Mouse (Mus musculus) forebrain, embryonic 11.5 days (tissue): ENCODE measurements at regions not wholly inside any gene's neighbourhood (a gene's known extent, or its start where the extent isn't known, plus 50 kb on each side); places are given as distances from the start of the nearest gene placed in this dataset.

Source experiments
- ATAC-seq: fragments of 200-750 bp; cut with Nextera tagmentation; replicated peaks from 2 replicates; pipeline ENCODE4 v1.8.0; 2017; ENCODE audit warnings: moderate TSS enrichment; ENCODE audit not compliant: low FRiP score
- DNase-seq: peaks from one replicate; pipeline ENCODE4 v3.0.0-alpha.2; 2017; ENCODE audit warnings: low spot score
- H3K27ac ChIP-seq: fragments of 300-500 bp; sonication (generic); 2 replicates; pipeline ENCODE4 v1.5.1; 2014; ENCODE audit warnings: low read depth, low read length
- H3K27me3 ChIP-seq: fragments of 300-500 bp; sonication (generic); 2 replicates; pipeline ENCODE4 v1.6.1; 2014; ENCODE audit warnings: mild to moderate bottlenecking, low read length, mixed read lengths; ENCODE audit not compliant: control insufficient read depth, insufficient read depth
- H3K36me3 ChIP-seq: fragments of 300-500 bp; sonication (generic); 2 replicates; pipeline ENCODE4 v1.6.1; 2014; ENCODE audit warnings: mild to moderate bottlenecking, low read length, moderate library complexity, mixed read lengths; ENCODE audit not compliant: control insufficient read depth, insufficient read depth
- H3K4me1 ChIP-seq: fragments of 300-500 bp; sonication (generic); replicated peaks from 2 replicates; pipeline ENCODE4 v1.6.1; 2014; ENCODE audit warnings: low read length, mixed read lengths; ENCODE audit not compliant: control insufficient read depth, insufficient read depth
- H3K4me2 ChIP-seq: fragments of 300-500 bp; sonication (generic); 2 replicates; pipeline ENCODE4 v1.6.1; 2014; ENCODE audit warnings: low read depth, mild to moderate bottlenecking, low read length, moderate library complexity, mixed read lengths; ENCODE audit not compliant: severe bottlenecking
- H3K4me3 ChIP-seq: fragments of 300-500 bp; sonication (generic); 2 replicates; pipeline ENCODE4 v1.5.1; 2014; ENCODE audit warnings: low read depth, low read length
- H3K9ac ChIP-seq: fragments of 300-500 bp; sonication (generic); 2 replicates; pipeline ENCODE4 v1.6.1; 2014; ENCODE audit warnings: low read length
- H3K9me3 ChIP-seq: fragments of 300-500 bp; sonication (generic); 2 replicates; pipeline ENCODE4 v1.6.1; 2016; ENCODE audit warnings: low read length, mixed read lengths; ENCODE audit not compliant: control insufficient read depth
- WGBS: fragments of 180-500 bp; shearing (Covaris S2); extraction: QIAGEN DNeasy Blood & Tissue Kit; methylation state at CpG from one replicate; pipeline ENCODE4 v1.1.7; 2014; 5-methylcytosine and 5-hydroxymethylcytosine counted together

DNA sequence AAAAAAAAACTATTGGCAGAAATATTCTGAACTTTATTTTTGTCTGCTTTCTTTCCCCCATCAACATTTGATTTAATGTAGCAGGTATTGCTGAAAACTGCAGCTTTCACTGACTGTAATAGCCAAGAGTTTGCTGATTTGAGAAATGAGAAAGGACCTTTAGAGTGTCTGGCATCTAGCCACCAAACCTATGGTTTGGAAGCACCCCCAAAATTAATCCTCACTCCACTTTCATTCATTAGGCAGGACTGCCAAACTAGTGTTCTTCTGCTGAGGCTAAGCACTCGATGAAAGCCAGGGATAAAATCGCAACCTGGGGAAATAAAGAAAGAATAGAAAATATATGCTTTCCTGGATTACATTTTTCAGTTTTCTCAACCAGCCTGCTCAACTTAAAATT is 320.4 kb downstream of the Atp6ap1l start:
- ATAC-seq (no peak), DNase-seq (no peak)
- Histone ChIP-seq H3K27me3 (no peaks in the 10 kb centered on the region), H3K27ac (no peak overlapping the region), H3K9ac (no peak overlapping the region), H3K4me2 (no peak overlapping the region), H3K4me1 (no peaks in the 10 kb centered on the region), H3K36me3 (no peaks in the 10 kb centered on the region), H3K4me3 (no peak overlapping the region), H3K9me3 (no peaks in the 10 kb centered on the region)
- 97% methylated on average over 2 of the region's 2 CpGs for WGBS

DNA sequence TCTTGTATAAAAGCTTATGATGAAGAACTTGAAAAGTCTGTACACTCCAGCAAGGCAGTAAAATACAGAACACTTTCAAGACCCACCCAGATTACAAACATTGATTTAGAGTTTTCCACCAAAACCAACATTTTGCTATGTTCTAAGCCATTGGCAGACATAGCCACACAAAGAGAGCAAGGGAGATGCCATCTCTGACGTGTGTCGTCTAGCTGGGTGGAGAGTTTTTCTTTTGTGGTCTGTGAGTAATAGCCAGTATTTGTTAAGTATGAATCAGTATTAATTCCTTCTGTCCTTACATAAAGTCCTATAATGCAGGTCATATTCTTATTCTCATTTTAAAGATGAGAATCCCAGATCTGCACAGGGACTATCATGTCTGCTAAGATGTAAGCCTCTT is 329.8 kb downstream of the Atp6ap1l start:
- Histone ChIP-seq H3K27me3 (no peaks in the 10 kb centered on the region), H3K4me1 (no peaks in the 10 kb centered on the region), H3K36me3 (no peaks in the 10 kb centered on the region), H3K4me2 (no peak overlapping the region), H3K4me3 (no peak overlapping the region), H3K9me3 (no peaks in the 10 kb centered on the region), H3K27ac (no peak overlapping the region), H3K9ac (no peak overlapping the region)
- no peak for ATAC-seq
- no peak for DNase-seq
- 91% methylated on average over 2 of the region's 2 CpGs for WGBS

DNA sequence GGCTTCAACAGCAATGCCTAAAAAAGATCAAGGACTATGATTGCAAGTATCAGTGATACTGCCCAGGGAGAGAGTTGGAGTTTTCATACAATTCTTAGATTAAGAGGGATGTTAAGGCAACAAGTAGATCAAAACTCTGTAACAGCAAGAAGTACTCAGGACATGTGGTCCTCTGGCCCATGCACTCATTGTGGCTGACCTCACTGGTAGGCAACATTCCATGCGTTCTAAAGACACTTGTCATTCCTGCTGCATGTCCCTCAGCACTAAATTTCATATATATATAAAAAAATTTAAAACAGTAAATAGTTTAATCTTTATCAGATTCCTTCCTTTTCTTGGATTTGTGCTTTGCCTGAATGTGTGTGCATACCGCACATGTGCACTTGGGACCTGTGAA is 332.6 kb downstream of the Atp6ap1l start:
- DNase-seq (no peak), ATAC-seq (no peak)
- Histone ChIP-seq H3K9me3 (no peaks in the 10 kb centered on the region), H3K36me3 (no peaks in the 10 kb centered on the region), H3K27me3 (no peaks in the 10 kb centered on the region), H3K4me2 (no peak overlapping the region), H3K4me3 (no peak overlapping the region), H3K9ac (no peak overlapping the region), H3K27ac (no peak overlapping the region), H3K4me1 (no peaks in the 10 kb centered on the region)
- WGBS: 98% methylated on average over 2 of the region's 2 CpGs

DNA sequence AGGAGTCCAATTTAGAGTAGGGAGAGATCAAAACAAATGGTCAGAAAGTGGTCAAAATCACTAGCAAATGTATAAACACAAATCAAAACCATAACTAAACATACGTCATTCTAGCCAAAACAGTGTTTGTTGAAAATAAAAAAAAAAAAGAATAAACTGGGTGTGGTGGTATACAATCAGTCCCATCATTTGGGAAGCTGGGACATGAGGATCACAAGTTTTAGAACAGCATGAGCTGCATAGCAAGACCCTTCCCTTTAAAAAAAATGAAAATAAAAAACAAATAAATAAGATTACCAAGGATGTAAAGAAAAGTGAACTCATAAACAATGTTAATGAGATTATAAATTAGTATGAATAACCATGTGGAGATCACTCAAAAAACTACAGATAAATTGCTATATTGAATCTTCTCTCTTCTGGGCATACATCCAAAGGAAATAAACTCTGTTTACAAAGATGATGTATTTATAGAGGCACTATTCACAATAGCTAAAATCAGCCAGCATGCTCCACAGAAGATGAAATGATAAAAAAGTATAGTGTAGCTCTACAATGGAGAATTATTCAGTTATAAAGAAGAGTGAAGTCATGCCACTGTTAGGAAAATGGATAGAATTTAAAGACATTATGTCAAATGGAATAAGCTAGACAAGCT is 341.8 kb downstream of the Atp6ap1l start:
- no peak overlapping the region for H3K27ac ChIP-seq
- ATAC-seq (no peak), DNase-seq (no peak)
- no peaks in the 10 kb centered on the region for H3K27me3 ChIP-seq
- H3K9ac ChIP-seq: no peak overlapping the region
- H3K4me2 ChIP-seq: no peak overlapping the region
- 98% methylated on average over 1 of the region's 1 CpGs for WGBS
- H3K9me3 ChIP-seq: no peaks in the 10 kb centered on the region
- no peak overlapping the region for H3K4me3 ChIP-seq
- H3K4me1 ChIP-seq: no peaks in the 10 kb centered on the region
- no peaks in the 10 kb centered on the region for H3K36me3 ChIP-seq

DNA sequence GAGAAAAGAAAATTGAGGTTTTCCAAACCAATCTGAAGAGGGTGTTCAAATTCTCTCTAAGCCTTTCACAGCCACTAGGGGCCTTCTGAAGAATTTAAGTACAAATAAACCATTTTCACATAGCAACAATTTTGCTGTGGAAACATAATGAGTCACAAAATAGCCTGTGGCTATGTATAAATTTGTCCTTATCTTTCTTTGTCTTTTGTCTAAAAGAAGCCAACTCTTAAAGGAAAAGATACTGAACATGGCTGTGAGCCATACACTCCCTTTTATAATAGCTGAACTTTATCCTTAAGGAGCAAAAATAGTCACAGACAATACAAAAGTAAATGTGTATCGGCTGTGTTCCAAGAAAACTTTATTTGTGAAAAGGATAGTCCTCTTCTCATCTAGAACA is 345.1 kb downstream of the Atp6ap1l start:
- no peaks in the 10 kb centered on the region for H3K27me3 ChIP-seq
- H3K9ac ChIP-seq: no peak overlapping the region
- no peak for DNase-seq
- H3K27ac ChIP-seq: no peak overlapping the region
- H3K36me3 ChIP-seq: no peaks in the 10 kb centered on the region
- ATAC-seq: no peak
- H3K4me2 ChIP-seq: no peak overlapping the region
- H3K9me3 ChIP-seq: no peaks in the 10 kb centered on the region
- no peak overlapping the region for H3K4me3 ChIP-seq
- 83% methylated on average over 1 of the region's 1 CpGs for WGBS
- H3K4me1 ChIP-seq: no peaks in the 10 kb centered on the region

DNA sequence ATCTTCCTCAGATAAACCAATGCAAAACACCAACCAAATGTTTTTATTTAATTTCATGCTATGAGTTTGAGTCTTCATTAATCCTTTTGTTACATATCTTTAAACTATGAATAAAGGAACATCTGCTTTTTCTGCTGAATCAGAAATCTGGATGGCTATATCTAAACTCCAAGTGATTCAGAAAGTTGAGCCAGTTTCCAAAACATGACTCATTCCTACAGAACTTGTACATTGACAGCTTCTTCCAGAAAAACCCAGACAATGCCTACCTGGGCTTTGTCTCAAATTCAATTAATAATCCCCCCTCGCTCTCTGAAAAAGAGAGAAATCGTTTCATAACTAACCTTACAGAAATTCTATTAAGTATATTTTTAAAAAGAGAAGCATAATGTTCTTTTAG is 345.7 kb downstream of the Atp6ap1l start:
- DNase-seq: no peak
- 86% methylated on average over 2 of the region's 2 CpGs for WGBS
- no peak overlapping the region for H3K4me2 ChIP-seq
- ATAC-seq: no peak
- H3K27ac ChIP-seq: no peak overlapping the region
- no peaks in the 10 kb centered on the region for H3K9me3 ChIP-seq
- H3K9ac ChIP-seq: no peak overlapping the region
- H3K36me3 ChIP-seq: no peaks in the 10 kb centered on the region
- H3K4me3 ChIP-seq: no peak overlapping the region
- H3K4me1 ChIP-seq: no peaks in the 10 kb centered on the region
- H3K27me3 ChIP-seq: no peaks in the 10 kb centered on the region

DNA sequence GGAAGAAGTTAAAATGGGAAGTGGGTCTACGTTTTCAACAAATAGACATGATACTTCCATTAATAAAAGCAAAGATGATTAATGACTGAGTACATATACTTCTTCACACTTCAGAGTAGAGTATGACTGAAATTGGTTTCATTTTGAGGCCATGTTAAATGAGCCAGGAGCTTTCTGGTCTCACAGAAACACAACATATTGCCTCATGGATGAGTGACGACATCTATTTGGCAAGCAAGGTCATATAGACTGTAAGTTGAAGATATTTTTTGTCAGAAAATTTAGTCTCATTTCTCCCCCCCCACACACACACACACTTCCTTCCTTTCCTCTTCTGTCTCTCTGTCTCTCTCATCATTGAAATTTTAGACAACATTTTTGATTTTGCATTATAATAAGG is 354.0 kb downstream of the Atp6ap1l start:
- DNase-seq: no peak
- Histone ChIP-seq H3K9me3 (no peaks in the 10 kb centered on the region), H3K27me3 (no peaks in the 10 kb centered on the region), H3K4me3 (no peak overlapping the region), H3K27ac (no peak overlapping the region), H3K4me2 (no peak overlapping the region), H3K36me3 (no peaks in the 10 kb centered on the region), H3K9ac (no peak overlapping the region), H3K4me1 (no peaks in the 10 kb centered on the region)
- ATAC-seq: no peak
- 90% methylated on average over 2 of the region's 2 CpGs for WGBS

DNA sequence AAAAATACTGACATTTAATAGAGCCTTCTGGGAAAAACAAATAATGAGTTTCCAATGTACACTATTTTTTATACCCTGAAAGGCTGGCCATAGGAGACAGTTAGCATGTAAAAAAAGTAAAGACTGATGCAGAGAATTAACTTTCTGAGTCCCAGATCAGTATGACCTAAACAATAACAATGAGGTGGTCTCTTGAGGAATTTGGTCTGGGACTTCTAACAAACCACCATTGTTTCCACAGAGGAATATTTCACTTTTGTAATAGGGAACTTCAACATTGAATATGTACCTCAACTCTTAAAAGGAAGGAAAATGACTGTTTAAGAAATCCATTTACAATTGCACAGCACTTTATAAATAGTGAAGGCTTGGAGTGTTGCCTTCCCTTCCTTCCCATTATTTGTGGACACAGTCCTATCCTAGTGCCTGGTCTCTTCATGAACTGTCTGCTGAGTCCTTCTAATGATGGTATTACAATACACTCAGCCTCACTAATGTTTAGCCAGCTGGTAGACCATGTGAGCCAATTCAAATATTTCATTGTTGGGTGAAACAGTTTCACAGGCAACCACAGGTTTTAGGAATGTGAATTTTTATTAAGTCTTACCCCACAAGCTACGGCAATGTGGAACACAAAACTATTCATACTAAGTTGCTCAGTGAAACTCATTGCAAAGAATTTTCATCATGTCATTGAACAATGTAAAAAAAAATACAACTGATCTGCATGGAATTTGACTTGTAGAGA is 358.7 kb downstream of the Atp6ap1l start:
- 80% methylated on average over 1 of the region's 1 CpGs for WGBS
- no peak overlapping the region for H3K4me3 ChIP-seq
- no peaks in the 10 kb centered on the region for H3K27me3 ChIP-seq
- no peaks in the 10 kb centered on the region for H3K36me3 ChIP-seq
- DNase-seq (no peak), ATAC-seq (no peak)
- no peaks in the 10 kb centered on the region for H3K9me3 ChIP-seq
- H3K27ac ChIP-seq: no peak overlapping the region
- no peak overlapping the region for H3K9ac ChIP-seq
- no peaks in the 10 kb centered on the region for H3K4me1 ChIP-seq
- no peak overlapping the region for H3K4me2 ChIP-seq

DNA sequence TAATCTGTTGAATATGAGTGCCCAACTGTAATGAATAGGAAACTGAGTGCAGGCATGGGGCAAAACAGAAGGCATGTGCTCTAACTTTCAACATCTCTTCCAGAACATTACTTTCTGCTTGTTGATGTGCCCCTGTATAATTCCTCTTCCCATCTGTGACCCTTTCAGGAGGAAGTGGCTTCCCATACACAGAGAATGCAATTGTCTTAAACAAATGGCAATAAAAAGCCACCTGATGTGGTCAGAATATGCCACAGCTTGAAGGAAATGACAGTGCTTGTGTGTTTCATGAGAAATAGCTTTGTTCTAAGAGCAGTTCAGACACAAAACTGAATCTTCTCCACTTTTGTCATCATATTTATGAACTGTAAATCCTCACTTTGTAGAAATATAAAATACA is 359.3 kb downstream of the Atp6ap1l start:
- Histone ChIP-seq H3K9me3 (no peaks in the 10 kb centered on the region), H3K36me3 (no peaks in the 10 kb centered on the region)
- ATAC-seq: no peak

More for the DNA sequence above, 359.3 kb downstream of the Atp6ap1l start:
- Histone ChIP-seq H3K27me3 (no peaks in the 10 kb centered on the region), H3K27ac (no peak overlapping the region), H3K4me1 (no peaks in the 10 kb centered on the region), H3K4me2 (no peak overlapping the region), H3K4me3 (no peak overlapping the region), H3K9ac (no peak overlapping the region)
- DNase-seq: no peak
